Mouse (Mus musculus) liver, postnatal 0 days (tissue): Measurements from ENCODE around the gene Awat1.

Source experiments
- CTCF ChIP-seq: sonication (generic); IDR thresholded peaks from 2 replicates; pipeline ENCODE4 v1.5.1; 2016; ENCODE audit warnings: antibody characterized with exemption, low read depth
- EP300 ChIP-seq: IDR thresholded peaks from 2 replicates; pipeline ENCODE4 v1.6.1; 2016; ENCODE audit warnings: antibody characterized with exemption, low read depth, mild to moderate bottlenecking

DNA sequence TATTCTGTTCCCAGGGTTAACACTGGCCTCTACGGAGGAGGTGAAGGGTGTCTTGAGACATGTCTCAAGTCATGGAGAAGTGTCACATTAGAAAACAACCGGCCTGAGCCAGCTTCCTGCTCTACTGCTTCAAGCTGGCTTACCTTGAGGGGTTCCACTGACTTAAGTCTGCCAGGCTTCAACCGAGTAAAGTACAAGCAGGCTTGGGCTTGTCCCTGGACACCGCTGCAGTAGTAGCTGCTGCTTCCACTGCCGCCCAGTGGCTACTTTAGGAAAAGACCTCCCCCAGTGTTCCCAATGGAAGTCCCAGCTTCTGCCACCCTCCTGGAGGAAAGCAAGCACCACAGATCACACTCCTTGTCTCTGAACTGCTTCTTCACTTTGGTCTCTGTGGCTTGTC lies 25.4 kb downstream of the Awat1 start:
- TF ChIP-seq CTCF (peak; percentile 62), EP300 (no peak)
